Mouse (Mus musculus): ENCODE results near the gene Tmem200b.

DNA sequence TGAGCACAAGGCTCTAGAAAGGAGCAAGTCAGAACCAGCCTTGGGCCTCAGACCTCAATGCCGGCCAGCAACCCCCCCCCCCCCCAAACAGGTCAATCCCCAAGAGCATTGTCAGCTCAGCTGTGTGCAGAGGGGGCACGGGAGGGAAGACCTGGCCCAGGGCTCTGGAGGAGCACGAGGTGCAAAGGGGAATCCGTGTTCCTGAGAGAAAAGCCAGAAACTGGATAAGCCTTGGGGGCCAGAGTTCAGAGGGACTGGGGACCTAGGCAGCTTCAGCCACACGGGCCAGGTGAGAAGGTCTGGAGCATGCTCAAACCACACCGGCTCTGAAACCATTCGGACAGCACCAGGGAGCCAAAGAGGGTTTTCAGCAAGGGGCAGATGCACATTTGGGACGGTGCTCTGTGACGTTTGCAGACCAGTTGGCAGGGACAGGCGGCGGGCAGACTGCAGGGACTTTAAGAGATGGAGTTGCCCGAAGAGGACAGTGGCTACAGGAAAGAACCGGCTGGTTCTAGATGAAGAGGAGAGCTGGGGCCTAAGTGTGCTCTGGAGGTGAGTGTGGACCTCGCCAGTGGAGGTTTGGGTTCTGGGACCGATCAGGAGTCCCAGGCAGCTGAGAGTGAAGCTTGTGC lies 1.9 kb upstream of the Tmem200b start:
- TF ChIP-seq CTCF (IDR thresholded peaks at IDR 0.05; ENCODE audit: low read depth) (no peak), EP300 (optimal IDR thresholded peaks at IDR 0.05) (no peak)

Data from stomach, postnatal 0 days (tissue).